Mouse (Mus musculus) ZHBTc4 (cell line): ENCODE results near the gene Gm20388.

Experiments used
- DNase-seq: peaks from one replicate; pipeline ENCODE4 v3.0.0-alpha.2; 2011; ENCODE audit warnings: low read depth, low spot score

The Gm20388 gene

DNA sequence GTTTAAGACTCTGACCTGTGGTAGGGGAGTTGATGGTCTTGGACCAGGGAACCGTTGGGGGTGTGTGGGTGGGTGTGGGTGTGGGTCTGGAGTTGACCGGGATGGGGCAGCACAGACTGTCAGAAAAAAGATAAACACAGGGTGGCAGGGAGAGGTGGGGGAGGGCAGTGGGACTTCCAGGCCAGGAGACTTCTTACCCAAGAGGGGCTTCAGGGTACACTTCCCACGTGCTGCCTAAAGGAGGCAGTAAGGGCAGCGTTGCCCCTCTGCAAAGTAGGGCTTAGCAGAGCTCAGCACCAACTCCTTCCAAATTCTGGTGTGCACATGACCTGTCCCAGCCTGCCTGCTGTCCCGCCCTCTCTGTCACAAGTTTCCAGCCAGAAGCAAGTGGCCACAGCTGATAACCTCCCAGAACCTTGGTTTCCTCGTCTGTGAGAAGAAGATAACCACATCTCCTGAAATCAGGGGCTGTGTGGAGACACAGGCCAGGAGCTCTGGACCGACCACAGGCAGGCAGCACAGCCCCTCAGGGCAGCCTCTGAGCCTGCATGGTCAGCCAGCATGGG lies 2808.9 kb downstream of the Gm20388 start:
- DNase-seq: no peak

DNA sequence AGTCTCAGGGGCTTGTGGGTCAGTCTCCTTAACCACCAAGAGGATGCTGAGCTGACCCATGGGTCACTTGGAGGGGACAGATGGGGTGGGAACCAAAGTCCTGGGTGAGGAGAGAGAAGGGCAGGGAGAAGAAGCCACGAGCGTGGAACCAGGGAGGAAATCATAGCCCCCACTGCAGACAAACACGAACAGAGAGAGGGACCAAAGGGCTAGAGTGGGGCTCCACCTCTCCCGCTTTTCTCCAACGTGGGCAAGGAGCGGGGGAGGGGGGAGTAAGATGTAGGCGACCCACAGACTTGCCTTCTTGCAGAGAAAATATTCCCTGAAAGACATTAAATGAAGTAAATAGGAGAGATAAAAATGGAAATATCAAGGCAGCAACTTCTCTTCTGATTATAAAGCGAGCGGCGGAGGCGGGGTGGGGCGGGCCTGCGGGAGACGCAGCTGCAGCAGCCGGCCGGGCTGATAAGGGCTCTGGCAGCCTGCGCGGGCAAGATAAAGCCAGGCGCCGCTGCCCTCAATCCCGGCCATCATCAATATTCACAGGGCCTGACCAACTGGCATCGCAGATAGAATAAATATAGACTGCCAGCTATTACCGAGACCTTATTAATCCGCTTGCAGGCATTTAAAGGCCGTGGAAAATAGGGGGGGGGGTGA lies 2809.6 kb downstream of the Gm20388 start:
- no peak for DNase-seq

DNA sequence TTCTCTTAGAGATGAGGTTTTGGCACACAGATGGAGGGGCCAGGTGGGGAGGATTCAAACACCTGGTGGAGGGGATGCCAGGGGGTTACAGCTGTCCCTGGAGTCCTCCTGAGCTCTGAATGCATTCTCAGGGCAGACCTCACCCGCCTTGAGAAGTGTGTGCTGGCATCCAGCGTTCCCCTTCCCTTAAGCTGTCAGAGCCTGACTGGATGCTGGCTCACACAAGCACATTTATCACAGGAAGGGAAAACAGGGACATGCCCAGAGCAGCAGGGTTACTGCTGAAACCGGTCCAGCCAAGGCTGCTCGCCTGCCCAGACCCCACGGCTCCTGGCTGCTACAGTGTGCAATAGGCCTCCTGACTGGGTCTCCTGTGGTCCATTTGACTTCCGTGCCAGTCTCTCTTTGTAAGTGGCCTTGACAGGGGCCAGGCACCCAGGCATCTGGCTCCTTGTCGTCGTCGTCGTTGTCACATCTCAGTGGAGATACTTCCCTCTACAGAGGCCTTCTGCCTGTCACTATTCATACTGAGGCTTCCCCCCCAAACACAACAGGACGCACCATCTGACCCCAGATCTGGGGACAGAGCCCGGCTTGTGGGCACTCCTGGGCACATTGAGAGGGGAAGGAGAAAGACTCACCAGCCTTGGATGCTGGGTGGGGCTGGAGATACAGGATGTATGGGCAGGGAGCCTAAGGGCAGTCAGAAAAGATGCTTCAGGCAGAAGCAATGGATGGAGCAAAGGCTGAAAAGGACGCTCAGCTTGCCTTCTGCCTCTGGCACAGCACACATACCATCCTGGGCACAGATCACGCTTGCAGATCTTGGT lies 2810.4 kb downstream of the Gm20388 start:
- no peak for DNase-seq

DNA sequence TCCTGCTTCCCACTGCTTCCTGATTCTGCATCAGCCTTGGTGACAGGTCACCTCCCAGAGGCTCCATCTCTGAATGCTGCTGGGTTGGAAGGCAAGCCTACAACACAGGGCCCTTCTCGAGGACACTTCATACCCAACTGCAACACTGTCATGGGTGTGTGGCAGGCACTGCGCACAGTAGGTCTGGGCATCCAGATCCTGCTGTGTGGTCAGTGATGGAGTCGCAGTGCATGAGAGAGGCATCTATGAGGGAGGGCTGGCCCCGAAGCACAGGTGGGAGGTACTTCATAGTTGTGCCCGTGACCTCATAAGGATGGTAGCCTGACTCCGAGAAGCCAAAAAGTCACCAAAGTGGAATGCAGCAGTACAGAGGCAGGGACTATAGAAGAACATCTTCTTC lies 2814.5 kb downstream of the Gm20388 start:
- DNase-seq: no peak

DNA sequence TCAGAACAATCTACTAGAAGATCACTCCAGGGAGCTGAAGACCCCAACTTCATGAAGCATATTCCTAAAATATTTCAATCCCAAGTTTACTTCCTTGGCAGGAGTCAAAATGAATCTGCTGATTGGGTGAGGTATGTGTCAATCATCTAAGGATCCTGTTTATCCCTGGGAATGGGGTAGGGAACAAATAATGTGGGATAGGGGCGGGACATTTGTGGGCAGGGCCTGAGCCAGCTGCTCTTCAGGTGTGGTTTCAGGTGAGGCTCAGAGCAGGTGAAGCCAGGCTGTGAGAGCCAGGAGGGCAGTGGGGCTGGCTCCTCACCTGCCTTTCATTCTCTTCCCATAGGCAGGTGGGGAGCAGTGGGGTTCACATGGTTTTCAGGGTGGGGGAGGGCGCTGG lies 2816.1 kb downstream of the Gm20388 start:
- DNase-seq: no peak

DNA sequence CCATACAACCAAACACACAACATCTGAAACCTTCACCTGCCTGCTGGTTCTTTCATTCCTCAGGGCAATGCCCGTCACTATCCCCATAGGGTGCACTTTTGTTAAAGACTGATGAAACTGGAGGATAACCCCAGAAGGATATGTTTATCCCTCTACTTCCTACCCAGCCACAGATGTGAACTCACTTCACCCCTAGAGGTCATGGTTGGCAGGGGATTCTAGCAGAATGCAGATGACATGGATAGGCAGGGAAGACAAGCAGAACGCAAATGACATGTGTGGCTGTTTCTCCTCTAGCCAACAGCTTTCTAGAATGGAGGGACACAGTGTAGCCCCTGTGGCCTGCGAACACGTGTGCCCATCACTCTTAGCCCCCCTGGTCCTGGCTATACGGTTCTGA lies 2816.8 kb downstream of the Gm20388 start:
- DNase-seq: no peak

DNA sequence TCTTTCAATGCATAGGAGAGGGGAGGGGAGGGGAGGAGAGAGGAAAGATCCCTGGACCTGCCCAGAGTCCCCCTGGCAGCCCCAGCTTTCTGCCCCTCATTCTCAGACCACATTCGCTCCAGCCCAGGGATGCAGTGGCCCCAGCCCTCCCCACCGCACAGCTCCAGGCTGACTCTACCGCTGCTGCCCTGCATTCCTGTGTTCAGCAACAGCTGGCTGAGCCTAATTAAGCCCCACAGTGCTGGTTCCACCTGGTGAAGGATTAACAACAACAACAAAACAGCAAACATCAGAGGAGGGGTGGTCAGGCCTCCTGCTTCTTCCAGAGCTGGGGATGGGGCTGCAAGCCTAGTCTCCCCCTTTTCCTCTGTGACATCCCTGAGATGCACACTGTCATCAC lies 2818.0 kb downstream of the Gm20388 start:
- DNase-seq: no peak

DNA sequence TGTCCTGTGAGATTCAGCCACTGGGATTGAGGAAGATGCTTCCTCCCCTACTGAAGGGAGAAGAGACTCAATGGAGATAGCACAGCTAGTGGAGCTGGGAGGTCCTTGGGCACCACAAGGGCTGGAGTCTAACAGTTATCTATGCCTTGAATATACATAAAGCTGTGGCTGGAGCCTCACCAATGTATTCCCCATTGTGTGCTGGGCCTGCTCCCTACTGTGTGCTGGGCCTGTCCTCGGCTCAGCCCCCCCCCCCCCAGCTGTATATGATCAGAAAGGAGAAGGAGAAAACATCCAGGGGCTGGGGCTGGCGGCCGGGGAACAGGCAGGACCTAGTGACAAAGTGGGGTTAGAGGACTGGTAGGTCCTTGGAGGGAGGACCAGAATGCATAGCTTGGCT lies 2824.5 kb downstream of the Gm20388 start:
- no peak for DNase-seq

DNA sequence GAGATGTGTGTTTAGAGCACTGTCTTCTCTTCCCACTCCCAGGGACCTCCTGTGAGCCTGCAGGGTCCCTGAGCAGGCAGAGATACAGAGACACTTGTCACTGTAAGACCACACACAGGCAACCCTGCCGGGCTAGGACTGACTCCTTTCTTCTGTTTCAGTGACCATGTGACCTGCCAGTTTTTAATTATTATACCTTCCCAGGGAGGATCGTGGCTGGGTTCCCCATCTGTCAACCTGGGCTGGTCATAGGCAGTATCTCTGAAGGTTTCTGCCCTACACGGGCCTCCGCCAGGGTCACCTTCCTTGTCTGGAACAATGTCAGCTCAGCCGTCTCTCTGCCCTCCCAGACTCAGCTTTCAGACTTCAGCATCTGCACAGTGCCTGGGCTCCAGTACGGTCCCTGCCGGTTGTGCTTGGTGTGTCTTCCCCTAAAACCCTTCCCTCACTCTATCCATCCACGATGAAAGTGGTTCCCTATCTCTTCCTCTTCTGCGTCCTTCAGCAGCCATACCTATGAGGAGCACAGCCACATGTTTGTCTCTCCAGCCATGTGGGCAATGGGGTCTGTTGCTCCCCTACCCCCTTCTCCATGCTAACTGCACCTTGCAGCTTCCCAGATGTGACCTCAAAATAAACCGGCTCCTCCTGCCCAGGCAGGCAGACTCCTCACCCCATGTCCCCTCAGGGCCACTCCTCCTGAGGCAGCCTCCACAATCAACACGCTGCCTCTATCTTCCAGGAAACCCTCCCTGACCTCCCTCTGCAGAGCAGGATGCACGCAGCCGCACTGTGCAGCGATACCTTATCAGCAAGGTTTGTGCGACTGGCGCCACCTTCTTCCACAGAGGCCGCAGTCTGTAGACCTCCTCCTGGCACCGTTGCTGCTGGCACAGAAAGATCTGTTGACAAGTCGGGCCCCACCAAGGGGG lies 2825.2 kb downstream of the Gm20388 start:
- DNase-seq: no peak

DNA sequence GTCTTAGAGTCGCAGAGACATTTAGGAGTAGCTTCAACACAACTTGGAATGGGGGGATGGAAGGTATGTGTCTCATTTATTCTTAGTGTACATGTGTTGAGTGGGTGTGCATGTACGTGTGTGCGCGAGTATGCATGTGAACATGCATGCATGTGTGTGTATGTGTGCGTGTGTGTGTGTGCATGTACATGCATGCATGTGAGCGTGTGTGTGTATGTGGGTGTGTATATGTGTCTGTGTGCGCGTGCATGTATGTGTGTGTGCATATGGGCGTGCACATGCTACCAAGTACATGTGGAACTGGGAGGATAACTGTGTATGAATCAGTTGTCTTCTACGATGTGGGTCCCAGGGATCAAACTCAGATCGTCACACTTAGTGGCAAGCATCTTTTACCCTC lies 2826.0 kb downstream of the Gm20388 start:
- DNase-seq: no peak

DNA sequence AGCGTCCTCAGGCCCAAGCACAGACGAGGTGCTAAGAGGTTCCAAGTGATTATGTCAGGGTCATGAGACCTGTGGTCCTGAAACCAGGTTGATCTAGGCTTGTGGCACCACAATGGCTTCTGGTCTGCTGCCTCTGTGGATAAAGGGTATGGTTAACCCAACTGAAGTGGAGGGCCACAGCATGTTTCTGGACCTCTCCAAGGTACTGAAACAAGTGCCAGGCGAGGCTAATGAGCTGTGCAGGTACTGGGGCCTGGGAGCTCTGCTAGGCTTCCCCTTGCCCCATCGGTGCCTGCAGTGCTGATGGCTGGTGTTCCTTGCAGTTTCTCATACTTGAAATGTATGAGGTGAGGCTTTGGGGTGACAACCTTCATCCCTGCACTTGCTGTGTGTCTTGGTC lies 2826.4 kb downstream of the Gm20388 start:
- DNase-seq: peak; percentile 59

DNA sequence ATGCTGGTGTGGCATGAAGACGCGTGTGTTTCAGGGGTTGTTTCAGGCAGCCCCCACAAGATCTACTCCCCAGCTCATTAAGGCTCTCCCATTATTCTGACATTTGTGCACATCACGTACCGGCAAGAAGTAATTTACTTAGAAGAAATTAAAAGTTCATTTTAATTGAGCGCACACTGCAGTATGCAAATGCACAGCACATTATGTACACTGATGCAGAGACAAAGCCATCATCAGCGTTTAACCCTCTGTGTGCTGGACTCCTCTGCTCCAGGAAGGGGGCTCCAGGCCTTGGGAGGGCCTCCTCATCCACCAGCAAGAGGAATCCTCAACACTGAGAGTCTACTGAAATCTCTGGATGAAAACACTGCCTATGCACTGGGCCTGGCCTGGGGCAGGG lies 2827.2 kb downstream of the Gm20388 start:
- no peak for DNase-seq

DNA sequence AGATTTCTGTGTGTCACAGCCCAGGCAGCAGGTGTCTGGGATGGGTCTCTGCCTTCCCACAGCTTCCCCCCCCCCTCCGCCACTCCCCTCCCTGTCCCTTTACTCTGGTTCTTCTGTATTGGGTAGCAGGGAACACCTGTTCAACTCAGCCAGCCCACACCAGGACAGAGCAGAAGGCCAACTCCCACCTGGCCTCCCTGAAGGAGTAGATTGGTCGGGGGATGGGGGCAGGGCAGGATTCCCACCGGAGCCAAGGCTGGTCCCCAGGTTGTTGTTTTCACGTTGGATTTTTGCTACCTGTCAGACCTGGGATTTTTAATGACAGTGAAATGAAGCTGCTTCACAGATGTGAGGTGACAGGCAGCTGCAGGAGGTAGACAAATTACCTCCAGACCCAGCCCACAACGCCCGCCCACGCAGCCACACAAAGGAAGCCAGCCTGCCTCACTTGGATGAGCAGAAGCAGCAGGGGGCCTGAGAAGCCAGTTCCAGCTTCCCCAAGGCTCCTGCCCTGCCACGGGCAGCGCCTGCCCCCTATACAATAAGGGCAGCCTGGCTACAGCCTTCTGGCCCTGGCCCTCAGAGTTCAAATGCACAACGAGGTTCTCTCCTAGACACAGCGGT lies 2828.6 kb downstream of the Gm20388 start:
- DNase-seq: peak; percentile 56

DNA sequence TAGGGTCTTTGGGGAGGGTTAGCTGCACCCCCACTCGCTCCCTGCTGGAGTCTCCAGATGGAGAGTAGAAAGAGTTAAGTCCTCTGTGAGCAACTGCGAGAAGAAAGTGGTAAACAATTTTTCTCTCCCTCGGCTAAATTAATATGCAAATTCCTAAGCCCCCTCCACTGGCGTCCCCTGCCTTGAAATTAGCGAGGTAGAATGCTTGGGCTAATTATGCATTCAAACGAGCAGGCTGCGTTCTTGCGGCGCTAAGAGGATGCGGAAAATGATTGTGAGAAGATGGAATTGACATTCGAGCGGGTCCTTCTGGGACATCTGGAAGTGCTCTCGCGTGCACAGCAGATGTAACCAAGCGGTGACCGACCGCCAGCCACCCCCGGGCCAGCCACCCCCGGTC lies 2831.8 kb downstream of the Gm20388 start:
- no peak for DNase-seq

DNA sequence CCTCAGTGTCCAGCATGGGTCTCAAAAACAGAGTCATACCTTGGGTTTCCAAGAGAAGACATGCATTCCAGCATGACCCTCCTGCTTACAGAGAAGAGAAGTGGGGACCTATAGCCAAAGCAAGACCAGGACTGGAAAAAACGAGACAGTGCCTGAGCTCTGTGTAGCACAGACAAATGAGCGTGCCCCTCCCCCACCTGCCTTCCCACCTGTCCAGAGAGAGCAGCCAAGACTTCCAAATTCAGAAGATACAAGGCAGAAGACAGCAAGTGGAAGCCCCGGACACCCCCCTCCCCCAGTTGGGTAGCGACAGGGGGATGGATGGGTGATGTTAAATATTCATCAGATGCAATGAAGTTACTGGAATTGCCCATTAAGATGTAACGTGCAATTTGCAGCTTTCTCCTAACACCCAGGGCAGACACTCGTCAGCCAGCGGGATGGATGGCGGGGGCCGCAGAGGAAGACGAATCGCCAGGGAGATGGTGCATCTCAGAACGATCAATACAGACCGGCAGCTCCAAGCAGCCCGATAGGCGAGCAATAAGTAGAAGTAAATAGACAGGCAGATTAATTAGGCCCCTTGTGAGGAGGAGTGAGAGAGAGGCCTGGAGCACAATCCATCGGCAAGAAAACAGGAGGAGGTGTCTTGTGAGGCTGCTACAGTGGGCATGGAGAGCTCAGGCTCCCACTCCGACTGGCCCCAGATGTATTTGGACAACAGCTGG lies 2834.5 kb downstream of the Gm20388 start:
- no peak for DNase-seq

DNA sequence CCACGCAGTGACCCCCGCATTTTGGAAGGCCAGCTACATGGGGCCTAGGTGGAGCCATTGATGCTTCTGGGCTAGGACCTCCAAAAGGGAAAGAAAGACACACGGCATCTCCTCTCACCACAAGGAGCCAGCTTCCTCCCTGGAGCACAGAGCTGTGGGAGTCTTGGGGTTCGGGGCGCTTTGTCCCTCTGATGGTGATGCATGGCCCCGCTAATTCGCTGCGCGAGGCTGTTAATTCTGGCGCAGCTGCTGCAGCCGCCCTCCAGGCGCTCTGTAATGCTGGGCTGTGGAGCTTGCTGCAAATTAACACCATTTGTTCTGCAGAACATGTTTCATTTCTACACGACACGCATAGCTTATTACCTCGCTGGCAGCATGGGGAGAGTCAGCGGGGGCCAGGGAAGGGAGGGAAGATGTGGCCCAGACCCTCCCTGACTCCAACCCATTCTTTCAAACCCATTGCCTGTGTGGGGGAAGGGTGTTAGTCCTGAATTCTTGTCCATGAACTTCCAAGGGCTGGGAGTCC lies 2835.2 kb downstream of the Gm20388 start:
- no peak for DNase-seq

DNA sequence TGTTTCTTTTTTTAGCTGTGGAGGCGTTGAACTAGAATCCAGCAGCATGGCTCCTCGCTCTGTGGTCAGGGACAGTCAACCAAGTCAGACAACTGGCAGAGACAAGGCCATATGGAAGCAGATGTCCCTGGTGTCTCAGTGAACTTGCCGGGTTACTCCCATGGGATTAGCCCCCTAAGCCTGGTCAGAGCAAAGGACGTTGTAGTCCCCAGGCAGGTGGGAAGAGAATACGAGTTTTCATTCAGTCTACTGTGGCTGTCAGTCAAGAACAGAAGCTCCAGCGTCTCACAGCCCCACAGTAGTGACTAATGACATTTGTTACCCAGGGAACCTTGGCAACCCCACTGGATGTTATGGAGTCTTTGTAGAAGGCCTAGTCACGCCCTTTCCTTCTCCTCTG lies 2835.8 kb downstream of the Gm20388 start:
- no peak for DNase-seq

DNA sequence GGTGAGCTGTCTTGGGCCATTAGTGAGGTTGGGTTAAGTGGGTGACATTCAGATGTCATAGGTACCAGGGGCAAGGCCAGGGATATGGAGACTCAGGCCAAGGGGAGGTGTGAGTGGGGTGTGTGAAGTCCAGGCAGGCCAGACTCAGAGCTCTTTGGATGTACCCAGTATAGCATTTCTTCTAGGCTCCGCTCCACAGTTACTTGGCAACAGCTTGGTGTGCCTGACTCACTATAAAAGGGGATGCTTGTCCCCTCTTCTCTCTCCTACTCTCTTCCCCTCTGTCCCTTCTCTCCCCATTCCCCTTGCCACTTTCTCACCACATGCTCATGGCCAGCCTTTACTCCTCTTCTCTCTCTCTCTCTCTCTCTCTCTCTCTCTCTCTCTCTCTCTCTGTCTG lies 2837.2 kb downstream of the Gm20388 start:
- no peak for DNase-seq

DNA sequence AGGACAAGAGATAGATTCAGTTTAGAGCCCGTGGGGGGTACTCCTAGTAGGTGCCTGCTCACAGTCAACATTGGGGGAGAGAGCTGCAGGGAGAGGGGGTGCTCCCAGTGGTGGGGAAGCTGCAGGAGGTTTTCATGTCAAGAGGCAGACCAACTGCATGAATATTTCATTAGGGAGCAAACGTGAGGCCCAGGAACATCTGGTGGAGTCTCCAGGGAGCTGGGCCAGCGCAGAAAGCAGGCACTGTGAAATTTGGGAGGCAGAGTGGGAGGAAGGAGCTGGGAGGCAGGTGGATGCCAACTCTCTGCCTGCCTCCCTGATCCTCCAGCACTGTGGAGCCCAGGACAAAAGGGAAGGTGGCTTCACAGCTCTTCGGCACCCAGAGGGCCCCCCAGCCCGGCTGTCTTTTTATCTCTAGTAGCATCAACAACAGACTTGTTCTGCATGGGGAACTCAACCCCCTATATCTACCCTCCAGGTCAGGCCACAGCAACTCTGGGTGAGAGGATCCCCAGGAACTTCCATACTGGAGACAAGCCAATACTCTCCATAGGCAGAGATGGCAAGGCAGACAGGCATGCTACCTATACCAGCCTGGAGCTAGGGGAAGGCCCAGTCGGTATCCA lies 2838.8 kb downstream of the Gm20388 start:
- DNase-seq: no peak

DNA sequence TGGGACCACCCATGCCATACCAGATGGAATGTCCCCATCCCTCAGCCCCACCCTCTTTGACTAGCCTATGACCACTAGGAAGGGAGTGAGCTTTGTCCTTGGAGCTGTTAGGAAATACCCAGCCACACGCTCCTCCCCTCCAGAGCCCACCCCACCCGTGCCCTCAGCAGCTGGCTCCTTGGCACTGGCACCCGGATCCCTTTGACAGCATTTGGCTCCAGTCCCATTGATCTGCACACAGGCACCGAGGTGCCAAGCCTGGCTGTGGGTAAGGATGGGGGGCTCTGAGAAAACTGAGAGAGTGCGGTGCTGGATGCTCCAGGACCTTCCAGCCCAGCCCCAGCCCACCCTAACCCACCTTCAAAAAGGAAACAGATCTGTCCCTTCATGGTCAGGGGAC lies 2840.7 kb downstream of the Gm20388 start:
- no peak for DNase-seq
